Mouse (Mus musculus) ovary, postnatal 10 days (tissue): ENCODE results near the gene Lcn3.
"Not testable (repeated sequence)": the region's sequence is repeated elsewhere in the genome, so short reads cannot be mapped to it uniquely, and the experiment has no call there.

Experiments
- DNase-seq: peaks from one replicate; pipeline ENCODE4 v3.0.0; 2022; ENCODE audit warnings: low spot score

Gene Lcn3

DNA sequence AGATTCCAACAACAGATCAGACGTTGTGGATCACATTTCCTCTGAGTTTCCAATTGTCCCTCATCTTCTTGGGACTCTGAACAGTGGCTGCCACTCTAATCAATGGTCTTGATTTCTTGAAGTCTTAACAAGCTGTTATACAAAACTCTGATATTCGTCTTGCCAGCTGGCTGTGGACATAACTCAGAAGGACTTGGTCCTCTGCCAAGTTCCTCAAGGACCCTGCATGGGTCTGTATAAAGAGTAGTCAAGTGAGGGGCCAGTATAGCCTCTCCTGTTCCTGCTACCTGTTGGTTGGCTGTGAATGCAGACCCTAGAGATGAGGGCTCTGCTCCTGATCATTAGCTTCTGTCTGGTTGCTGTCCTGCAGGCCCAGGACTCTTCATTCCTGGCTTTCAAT, at the start of gene Lcn3:
Lcn3 (plus strand) TSS at position 301 of the 400 bp plus-strand sequence.
- no peak for DNase-seq

DNA sequence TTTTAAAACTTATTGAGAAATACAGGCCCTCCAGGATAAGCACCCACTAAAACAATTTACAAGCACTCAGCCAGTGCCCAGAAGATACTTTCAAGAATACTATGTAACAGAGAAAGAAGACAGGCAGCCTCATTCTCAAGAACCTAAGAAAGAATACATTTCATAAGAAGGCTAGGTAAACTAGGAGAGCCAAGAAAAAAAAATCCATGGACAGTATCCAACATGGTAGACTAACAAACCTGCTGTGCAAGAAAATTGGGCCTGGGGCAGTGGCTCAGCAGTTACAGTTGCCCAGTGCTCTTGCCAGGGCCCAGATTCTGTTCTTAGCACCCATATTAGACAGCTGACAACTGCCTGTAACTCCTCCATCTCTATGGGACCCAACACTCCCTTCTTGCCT, 48.1 kb upstream of the Lcn3 start:
- DNase-seq, result no peak

DNA sequence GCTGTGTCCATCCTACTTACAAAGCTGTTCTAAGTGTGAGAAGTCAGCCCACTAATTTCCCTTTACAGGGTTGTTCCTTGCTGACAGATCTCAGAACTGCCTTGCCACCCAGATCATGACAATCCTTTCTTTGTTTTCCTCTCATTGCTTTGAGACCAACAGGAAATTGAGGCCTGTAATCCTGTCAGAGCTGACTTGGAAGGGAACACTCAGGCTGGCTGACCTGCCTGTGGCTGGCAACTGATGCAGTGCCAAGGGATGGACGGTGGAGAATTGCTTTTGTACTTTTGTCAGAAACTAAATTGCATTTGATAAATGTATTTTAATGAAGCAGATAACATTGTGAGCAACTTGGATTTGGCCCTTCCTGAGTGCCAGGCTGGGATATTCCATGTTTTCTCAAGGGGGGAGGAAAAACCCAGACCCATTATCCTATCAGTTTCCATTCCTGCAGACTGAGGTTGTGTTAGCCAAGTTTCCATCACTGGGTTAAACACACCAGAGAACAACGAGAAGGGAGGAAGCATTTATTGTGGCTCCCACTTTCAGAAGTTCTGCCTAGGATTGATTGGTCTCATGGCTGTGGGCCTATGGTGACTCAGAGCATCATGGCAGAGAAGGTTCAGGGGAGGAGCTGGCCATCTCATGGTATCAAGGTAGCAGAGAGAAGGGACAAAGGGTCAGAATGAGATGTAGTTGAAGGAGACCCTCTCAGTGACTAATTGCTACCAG, 32.0 kb upstream of the Lcn3 start:
- DNase-seq, result no peak

DNA sequence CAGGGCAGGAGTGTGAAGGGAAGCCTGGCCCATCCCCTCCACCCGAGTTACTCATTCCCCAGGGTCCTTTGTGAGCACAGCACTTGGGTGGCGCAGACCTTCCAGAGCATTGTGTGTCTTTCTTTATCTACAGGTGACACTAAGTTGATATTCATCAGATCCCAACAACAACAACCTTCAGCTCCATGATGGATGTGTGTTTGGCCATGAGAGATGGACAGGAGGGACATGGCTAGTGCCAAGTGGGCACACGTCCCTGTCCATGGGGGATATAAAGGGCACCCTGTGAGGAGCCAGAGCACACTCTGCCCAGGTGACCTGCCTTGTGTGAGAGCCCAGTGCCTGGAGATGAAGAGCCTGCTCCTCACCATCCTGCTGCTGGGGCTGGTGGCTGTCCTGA, 28.7 kb upstream of the Lcn3 start, which contains the start of gene Obp2b:
Obp2b (plus strand) TSS at position 301 of the 400 bp plus-strand sequence.
- not testable (repeated sequence) for DNase-seq

DNA sequence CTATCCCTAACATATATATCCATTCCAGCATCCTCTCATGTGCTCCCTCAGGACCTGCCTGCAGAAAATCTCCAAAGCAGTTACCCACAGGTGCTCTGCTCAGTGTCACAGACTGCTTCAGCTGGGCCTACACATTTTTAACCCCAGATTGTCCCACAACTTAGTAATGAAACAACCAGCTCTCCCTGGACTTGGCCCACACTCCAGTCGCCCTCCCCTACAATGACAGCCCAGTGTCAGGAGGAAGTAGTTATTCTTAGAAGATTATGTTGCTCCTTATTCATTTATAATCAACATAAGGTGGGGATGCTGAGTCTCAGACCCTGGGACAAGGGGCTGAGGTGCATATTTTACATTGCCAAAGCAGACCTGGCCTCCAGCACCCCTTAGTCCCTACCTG, 23.7 kb upstream of the Lcn3 start:
- DNase-seq, result no peak

DNA sequence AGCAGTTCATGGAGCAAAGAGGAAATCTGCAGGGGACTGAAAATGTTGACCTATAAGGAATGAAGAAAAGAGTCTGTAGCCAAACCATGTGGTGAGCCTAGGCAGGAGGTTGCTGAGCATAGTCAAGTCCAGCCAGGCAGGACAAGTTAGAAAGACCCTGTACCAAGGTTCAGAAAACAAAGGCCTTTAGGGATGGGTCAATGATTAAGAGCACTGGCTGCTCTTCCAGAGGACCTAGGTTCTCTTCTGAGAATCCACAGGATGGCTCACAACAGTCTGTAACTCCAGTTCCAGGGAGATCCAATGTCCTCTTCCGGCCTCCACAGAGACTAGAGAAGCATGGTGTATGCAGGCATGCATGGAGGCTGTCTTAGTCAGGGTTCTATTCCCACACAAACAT, 11.2 kb upstream of the Lcn3 start:
- no peak for DNase-seq

DNA sequence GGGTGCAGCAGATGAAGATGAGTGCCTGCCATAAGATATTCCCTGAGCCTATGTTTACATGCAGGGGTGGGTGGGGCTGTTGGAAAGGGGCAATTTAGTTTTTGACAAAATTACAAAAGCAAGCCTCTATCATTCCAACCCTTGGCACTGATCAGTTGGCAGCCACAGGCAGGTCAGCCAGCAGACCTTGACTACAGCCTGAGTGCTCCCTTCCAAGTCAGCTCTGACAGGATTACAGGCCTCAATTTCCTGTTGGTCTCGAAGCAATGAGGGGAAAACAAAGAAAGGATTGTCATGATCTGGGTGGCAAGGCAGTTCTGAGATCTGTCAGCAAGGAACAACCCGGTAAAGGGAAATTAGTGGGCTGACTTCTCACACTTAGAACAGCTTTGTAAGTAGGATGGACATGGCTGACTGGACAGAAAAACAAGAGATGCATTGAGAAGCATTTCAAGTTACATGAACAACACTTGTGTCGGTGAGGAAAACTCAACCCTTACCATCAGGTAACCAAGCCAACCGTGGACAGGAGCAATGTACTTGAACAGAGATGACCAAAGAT, 7.2 kb upstream of the Lcn3 start:
- no peak for DNase-seq

DNA sequence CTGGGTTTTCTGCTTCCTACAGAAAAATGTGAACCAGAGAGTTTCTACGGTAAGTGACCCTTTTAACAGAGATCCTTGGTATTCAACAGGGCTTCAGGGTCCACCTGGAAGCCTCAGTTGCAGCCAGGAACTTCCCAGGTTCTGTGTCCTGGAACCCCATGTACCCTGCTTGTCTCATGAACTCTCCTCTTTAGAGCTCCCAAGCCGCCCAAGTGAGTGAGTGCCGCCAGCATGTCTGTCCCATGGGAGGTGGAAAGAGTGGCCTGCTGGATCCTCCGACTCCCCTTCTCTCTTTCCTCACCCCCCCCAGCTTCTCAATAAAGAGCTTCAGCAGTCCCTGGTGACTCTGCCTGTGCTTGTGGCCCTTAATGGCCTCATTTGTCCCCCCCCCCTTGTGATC, 2.4 kb downstream of the Lcn3 start:
- no peak for DNase-seq

DNA sequence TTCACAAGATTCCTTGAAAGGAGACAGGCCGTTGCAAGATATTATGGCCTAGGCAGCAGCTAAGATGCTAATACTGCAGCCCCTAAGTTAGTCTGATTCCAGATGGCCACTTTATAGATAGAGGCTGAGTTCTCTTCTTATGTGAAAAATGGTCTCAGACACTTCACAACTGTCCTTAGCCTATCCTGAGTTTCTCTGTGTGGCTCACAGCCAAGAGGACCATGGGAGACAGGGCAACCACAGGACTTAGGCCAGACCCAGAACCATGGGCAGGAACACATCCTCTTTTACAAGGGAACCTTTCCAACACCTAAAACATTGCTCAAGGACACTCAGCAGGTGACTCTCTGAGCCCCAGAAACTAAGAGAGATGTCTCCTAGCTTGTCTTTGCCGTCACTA, 8.1 kb downstream of the Lcn3 start:
- DNase-seq, result no peak

DNA sequence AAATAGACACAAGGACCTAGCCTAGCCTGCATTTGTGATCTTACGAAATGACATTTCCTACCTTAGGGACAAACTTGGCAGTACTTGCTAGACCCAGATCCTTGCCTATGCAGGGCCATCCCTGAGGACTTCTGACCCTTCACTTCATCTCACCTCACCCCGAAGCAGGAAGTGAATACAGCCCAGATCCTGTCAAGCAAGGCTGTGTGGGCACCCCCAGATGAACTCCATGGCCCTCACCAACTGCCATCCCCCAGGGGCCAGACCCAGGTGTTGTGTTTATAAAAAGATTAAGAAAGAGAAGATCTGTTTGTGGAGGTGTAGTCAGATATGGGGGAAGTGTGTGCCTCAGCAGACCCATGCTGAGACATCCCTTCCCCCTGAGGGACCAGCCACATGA, 9.3 kb downstream of the Lcn3 start:
- no peak for DNase-seq

DNA sequence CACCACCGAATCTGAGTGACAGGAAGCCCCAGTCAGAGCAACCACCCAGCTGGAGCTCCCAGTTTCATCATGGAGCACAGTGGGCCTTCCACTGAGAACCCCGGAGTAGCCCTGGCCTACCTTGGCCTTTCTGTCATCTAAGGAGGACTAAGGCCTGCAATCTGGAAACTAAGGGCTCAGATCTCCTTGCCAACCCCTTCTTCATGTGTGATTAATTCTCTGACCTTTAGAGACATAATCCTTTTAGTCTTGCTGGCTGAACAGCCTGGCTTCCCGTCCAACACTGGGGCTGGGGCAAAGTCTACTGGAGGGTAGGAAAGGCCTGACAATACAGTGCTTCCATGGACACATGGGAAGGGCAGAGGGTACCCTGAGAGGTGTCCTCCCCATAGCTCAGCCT, 10.6 kb downstream of the Lcn3 start:
- DNase-seq, result no peak

DNA sequence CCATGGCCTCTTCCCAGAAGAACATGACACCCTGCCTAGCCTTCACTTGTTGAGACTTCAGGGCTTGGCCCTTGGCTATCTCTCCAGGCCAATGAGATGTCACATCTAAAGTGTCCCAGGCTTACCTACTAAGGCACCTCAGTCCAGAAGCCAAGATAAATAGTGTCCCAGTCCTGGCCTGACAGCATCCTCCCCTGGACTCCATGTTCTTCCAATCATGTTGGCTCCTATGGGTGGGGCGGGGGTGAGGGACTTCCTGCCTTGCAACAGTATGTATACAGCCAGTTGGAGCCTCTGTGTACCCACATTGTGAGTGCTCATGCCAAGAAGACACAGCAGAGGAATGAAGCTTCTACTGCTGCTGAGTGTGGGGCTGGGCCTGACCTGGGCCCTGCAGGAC, 11.3 kb downstream of the Lcn3 start, which contains the start of gene Lcn11:
Lcn11 (plus strand) TSS at position 301 of the 400 bp plus-strand sequence.
- no peak for DNase-seq

DNA sequence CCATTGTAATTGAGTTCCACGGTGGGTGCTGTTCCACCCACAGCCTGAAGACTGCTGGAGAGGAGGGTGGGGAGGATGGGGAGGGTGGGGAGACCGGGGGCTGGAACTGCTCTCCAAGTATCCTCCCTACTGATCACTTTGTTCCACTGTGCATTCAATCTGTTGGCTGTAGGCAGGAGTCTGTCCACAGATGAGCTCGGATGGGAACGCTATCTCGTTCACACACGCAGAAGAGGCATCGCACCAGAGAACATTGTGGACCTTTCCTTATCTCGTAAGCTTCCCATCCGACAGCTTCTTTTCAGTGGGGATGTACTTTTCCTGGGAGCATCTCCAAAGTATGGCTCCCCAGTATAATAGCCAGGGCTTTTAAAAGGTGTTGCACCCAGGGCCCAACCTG, 13.7 kb downstream of the Lcn3 start:
- DNase-seq, result no peak

DNA sequence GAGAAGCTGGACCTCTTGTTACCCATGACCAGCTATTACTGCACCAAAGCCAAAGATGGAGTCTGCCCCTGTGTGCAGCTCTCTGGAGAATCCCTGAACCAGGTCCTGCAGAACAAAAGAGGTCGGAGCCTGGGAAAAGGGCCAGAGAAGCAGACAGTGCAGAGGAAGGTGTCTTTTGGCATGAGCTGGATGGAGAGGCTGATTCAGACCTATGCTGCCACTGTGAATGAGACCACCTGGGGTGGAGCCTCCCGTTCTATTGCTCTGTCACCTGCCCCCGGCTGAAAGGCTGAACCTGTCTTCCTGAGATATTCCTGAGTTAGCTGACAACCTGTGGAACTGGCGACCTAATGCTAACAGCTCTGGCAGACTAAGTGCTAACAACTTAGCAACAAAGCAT, 15.6 kb downstream of the Lcn3 start:
- no peak for DNase-seq

DNA sequence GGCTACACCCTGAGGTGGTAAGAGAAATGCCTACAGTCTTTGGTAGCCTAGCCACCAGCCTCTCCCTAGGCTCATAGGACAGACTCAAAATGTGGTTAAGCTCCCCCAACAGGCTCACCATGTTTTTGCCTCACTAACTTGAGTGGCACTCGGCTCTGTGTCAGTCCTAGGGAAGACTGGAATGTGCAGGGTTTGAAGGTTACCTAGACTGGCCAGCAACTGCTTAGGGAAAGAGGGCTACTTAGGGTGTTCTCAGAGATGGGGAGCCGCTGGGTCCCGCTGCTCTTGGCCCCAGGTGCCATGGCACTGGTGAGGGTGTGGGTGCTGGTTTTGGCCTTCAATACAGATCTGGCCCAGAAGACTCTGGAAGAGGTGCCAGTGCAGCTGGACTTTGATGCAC, 16.6 kb downstream of the Lcn3 start, which contains the start of gene Gm13539:
Gm13539 (plus strand) TSS at position 301 of the 400 bp plus-strand sequence.
- no peak for DNase-seq

DNA sequence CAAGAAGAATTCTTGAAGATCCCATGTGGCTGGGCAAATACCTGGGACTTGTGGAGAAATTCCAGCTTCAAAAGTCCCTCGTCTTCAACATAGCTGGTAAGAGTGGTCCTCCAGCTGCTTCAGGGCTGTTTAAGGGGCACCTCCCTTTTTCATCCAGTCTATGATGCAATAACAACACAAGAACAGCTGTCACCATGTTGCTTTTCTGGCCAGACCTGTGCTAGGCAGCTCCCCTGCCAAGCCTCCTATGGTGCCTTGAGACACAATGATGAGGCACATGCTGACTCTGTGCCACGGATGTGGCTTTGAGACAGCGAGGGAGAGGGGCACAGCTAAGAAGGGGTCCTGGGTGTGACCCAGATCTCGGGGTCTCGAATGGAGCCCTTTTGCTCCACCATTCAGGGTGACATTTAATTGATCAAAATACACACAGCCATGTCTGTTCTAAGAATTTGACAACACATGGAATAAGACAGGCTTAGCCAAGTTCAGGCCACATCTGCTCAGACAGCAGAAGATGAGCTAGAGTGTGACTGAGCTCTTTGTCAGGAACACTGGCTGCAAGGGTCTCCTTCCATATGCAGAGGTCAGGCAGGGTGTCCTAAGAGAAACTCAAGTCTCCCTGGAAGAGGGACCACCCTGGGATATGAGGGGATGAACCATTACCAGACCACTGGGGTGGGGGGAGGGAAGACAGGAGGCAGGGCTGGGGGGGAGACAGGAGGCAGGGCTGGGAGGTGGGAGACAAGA, 20.4 kb downstream of the Lcn3 start:
- DNase-seq, result no peak

DNA sequence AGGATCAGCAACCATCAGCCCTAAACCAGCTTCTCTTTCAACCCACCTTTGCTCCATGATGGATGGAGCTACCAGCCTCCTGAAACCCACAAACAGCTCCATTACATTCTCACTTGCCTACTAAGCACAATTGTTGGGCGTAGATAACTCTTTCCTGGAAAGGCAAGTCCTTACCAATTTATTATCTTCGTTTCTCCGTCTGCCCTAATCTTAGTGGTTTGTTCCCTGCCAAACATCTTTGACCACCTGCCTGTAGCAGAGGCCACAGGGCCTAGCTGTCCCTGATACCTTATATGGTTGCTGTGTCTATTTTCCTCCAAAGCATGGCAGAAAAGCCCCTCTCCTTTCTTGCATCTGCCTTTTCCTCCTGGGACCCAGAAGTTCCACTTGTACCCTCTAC, 23.7 kb downstream of the Lcn3 start:
- DNase-seq, result no peak

DNA sequence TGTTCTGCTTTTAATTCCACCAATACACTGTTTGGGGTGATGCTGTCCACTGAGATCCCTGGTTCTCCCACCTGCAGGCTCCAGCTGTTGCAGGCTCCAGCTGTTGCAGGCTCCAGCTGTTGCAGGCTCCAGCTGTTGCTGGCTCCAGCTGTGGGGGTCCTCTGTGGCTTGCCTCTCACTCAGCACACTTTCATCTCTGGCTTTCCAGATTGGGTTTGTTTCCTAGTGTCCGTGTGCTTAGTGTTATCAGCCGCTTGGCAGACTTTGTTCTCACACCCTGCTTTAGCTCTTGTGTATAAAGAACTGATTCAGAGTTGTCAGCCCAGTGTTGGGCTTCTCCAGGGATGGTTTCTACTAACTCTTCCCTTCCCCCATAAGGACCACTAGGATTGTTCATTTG, 32.3 kb downstream of the Lcn3 start:
- DNase-seq, result no peak

DNA sequence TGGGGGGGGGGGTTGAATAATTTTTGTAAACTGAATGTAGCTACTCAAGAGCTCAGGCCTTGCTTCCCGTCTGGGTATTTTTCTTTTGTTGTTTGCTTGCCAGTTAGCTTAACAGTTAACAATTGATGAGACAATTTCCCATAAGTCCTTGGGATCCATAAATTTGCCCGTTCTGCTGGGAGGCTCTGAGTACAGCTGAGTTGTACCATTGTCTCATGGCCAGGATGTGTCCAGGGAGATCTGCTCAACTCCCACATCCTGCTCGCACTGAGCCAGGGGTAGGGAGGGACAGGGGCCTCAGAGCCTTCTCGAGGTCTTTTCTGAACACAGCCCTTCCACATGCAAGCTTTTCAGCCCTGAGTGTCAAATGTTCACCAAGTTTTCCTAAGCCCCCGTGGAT, 32.7 kb downstream of the Lcn3 start:
- DNase-seq, result no peak

DNA sequence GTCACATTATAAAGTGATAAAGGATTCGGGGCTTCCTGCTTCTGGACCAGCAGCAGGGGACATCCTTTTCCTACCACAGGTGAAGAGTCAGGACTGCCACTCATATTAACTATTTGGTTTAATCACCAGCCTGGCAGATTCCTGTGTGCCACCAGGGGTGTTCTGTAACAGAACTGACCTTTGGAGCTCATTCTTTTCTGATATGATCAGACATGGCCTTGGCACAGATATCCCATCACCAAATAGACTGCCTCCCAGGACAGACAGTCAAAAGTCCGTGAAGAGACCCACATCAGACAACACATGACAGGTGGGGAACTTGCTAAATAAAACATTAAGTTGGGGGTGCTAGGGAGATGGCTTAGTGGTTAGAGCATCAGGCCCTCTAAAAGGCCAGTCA, 46.3 kb downstream of the Lcn3 start:
- DNase-seq, result no peak

DNA sequence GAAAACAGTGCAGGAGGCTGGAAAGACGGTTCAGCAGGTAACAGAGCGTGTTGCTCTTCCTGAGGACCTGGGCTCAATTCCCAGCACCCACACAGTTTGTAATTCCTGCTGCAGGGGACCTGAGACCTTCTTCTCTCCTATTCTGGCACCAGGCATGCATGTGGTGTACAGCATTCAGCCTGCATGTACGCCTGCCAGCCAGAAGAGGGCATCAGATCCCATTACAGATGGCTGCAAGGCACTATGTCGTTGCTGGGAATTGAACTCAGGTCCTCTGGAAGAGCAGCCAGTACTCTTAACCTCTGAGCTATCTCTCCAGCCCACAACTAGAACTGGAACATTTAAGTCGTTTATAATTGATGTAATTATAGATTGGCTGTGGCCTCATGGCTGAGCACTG, 48.0 kb downstream of the Lcn3 start:
- no peak for DNase-seq

DNA sequence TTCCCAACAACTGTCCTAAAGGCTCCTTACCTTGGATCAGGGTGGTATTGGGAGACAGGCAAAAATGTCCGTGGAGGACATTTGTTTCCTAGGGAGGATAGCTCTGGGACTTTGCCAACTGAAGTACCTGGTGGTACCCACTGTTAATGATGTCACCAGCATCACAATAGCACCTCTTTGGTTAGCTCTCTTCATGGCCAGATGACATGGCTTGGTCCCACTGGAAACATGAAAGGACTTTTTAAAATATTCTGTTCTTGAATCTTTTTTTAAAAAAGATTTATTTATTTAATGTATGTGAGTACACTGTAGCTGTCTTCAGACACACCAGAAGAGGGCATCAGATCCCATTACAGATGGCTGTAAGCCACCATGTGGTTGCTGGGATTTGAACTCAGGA, 50.4 kb downstream of the Lcn3 start, which contains the start of gene Glt6d1:
Glt6d1 (minus strand) TSS at position 101 of the 400 bp plus-strand sequence.
- not testable (repeated sequence) for DNase-seq
